ENCODE assay signal across 7 mouse cellular contexts in genomic region chr3:96058231-96058896, GRCm38 (mm10). TPM values are rescaled to one million over a fixed set of nuclear protein-coding genes. Genes with fewer than 3 reads are reported as not detected.
A peak's percentile ranks its signal among the peaks of the same experiment; 100 is the strongest.
DNase-seq lines count a peak whose midpoint lies in the region; ATAC-seq and TF ChIP-seq lines count a peak whose summit lies in the region.

Gene Vps45, minus strand, starts transcription at chr3:96058466.

- H3K4me2 ChIP-seq in hindbrain, embryonic 15.5 days, result peak within 1 kb of the TSS; percentile 73

- no peaks in the 10 kb centered on the region; the same call in 1 of the 2 replicates for H3K36me3 ChIP-seq in hindbrain, embryonic 15.5 days

- H3K4me1 ChIP-seq in hindbrain, embryonic 15.5 days (replicated peaks), result peaks cover 11% of the 10 kb centered on the region

- 1% methylated on average over 18 of the region's 18 CpGs for WGBS in hindbrain, embryonic 15.5 days

- H3K27ac ChIP-seq in hindbrain, embryonic 15.5 days (replicated peaks), result peak within 1 kb of the TSS; percentile 93
- H3K27ac ChIP-seq in left cerebral cortex, adult 2 months, result peak within 1 kb of the TSS; percentile 93

- TF ChIP-seq CTCF in left cerebral cortex, adult 2 months (IDR thresholded peaks at IDR 0.05), result no peak

- H3K27me3 ChIP-seq in hindbrain, embryonic 15.5 days, result no peaks in the 10 kb centered on the region

- H3K9ac ChIP-seq in hindbrain, embryonic 15.5 days, result peak within 1 kb of the TSS; percentile 67

- peak; percentile 82 for ATAC-seq in hindbrain, embryonic 15.5 days (ENCODE audit: low FRiP score, low read depth)
- peak; percentile 68 for ATAC-seq in megakaryocyte, adult 5-6 weeks (ENCODE audit: poor library complexity, severe bottlenecking)

- peak within 1 kb of the TSS; percentile 61 for H3K4me3 ChIP-seq in hindbrain, embryonic 15.5 days
- peak within 1 kb of the TSS; percentile 76 for H3K4me3 ChIP-seq in left cerebral cortex, adult 2 months

- intact Hi-C loops in left cerebral cortex, adult 2 months (cut with DNase I), result loop anchor here (5.0 kb wide), 1 partner anchor 204 kb away; the partner anchor contains the start of gene Hist2h4

- no peaks in the 10 kb centered on the region for H3K9me3 ChIP-seq in hindbrain, embryonic 15.5 days

- DNase-seq in adipocyte (ENCODE audit: low spot score), result peak; percentile 70
- peak; percentile 78 to 80 for DNase-seq in cerebellum, postnatal 36 days
- peak; percentile 59 for DNase-seq in gastrocnemius, adult 18-20 months (ENCODE audit: low spot score)
- peak; percentile 72 to 73 for DNase-seq in left cerebral cortex, adult 2 months (ENCODE audit: extremely low spot score in 1 of 2, low spot score in 2 of 2)
- peak; percentile 69 for DNase-seq in right cerebral cortex, postnatal 14 days

RNA-seq across cellular contexts. Expression of gene Vps45, which starts in this region (rescaled TPM):
- total RNA-seq in gastrocnemius, adult 18-20 months (2021), result 10 to 100 TPM; 19.6 to 19.8 TPM
- 56.1 and 63.2 TPM in 2 replicates for polyA plus RNA-seq in hindbrain, embryonic 15.5 days (2015; fragmentation: Nextera tagmentation; extraction: Ambion mirVana)
- 10 to 100 TPM; 38.3 to 45.9 TPM for total RNA-seq in left cerebral cortex, adult 2 months (2021)
- 23.8 and 31.2 TPM in 2 replicates for total RNA-seq in megakaryocyte, adult 5-6 weeks (2015)
- 9.5 and 11.6 TPM in 2 replicates for total RNA-seq in megakaryocyte, adult 5-6 weeks (2017)

Comparison
In these comparisons a context has a peak if more than half of its experiments do, and no peak if none do; other contexts are left out.
1. Peak in every context shown above with its lines: DNase-seq, ATAC-seq, H3K4me3 ChIP-seq and H3K27ac ChIP-seq.